Mouse (Mus musculus) layer of hippocampus, adult 11-12 months (tissue): ENCODE data around the gene Pla2g4d.

ENCODE experiments used
- DNase-seq: peaks from one replicate; pipeline ENCODE4 v3.0.0; 2022; ENCODE audit warnings: low spot score

Pla2g4d gene

GRCm38 (mm10) chr2:120288995-120289394 lies at the start of gene Pla2g4d:
TSS of gene Pla2g4d (minus strand) at chr2:120289197.
- no peak for DNase-seq

GRCm38 (mm10) chr2:120337886-120338285 lies 48.9 kb upstream of the Pla2g4d start:
- no peak for DNase-seq

- no peak for DNase-seq
Measured at GRCm38 (mm10) chr2:120331575-120331974, 42.6 kb upstream of the Pla2g4d start.

DNA sequence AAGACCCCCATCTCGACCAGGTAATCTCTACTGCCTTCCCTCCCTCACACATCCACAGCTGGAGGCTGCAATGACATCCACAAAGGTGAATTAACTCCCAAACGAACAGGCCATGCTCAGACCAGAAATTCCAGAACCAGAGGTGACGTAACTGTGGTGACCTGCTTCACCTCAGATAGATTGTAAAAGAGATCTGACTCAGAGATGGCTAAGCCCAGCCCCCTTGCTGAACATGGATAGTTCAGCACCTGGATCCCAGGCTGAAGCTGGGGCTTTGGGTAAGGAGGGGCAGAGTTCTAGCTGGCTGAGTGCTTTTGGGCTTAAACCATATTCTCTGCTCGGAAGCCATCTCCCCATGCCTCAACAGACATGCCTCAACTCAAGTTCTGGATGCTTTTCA lies 26.1 kb upstream of the Pla2g4d start:
- DNase-seq = no peak

- DNase-seq = no peak
Measured at GRCm38 (mm10) chr2:120314487-120314886, 25.5 kb upstream of the Pla2g4d start.

GRCm38 (mm10) chr2:120313976-120314375 lies 25.0 kb upstream of the Pla2g4d start, which contains the start of gene Pla2g4f:
TSS of gene Pla2g4f (minus strand) at chr2:120314165.
- no peak for DNase-seq

- no peak for DNase-seq
Measured at GRCm38 (mm10) chr2:120312276-120312825, 23.4 kb upstream of the Pla2g4d start.

DNA sequence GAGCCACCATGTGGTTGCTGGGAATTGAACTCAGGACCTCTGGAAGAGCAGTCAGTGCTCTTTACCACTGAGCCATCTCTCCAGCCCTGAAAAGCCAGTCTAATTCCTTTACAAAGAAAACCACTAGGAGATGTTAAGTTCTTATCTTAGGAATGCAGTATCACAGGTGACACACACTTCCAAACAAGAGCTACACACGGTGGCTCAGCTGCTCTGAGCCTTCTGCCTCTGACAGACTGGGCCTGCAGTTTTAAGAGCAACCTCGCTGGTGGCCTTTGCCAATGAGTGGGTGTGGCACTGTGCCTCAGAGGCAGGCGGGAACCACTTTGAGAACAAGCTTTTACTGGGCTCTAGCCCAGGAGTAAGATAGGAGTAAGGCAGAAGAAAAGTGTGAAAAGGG lies 15.1 kb upstream of the Pla2g4d start:
- no peak for DNase-seq

DNA sequence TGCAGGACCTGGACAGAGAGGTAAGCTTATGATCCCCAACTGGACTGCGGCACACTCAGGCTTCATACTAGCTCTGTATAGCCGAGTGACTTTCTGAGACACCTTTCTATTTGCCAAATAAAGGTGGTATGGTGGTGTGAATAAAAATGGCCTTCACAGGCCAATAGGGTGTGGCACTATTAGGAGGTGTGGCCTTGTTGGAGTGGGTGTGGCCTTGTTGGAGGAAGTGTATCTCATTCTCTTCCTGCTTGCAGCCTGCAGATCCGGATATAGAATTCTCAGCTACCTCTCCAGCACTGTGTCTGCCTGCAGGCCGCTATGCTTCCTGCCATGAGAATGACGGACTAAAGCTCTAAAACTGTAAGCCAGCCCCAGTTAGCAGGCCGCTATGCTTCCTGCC lies 12.1 kb upstream of the Pla2g4d start:
- DNase-seq = no peak

- no peak for DNase-seq
Measured at GRCm38 (mm10) chr2:120299866-120300265, 10.9 kb upstream of the Pla2g4d start.

- DNase-seq = no peak
Measured at GRCm38 (mm10) chr2:120296160-120296559, 7.2 kb upstream of the Pla2g4d start.

- no peak for DNase-seq
Measured at GRCm38 (mm10) chr2:120291471-120292078, 2.6 kb upstream of the Pla2g4d start.

GRCm38 (mm10) chr2:120288401-120288800 lies 596 bp downstream of the Pla2g4d start:
- no peak for DNase-seq

- no peak for DNase-seq
Measured at GRCm38 (mm10) chr2:120285639-120286038, 3.4 kb downstream of the Pla2g4d start.

- DNase-seq = no peak
Measured at GRCm38 (mm10) chr2:120284705-120285104, 4.3 kb downstream of the Pla2g4d start.

DNA sequence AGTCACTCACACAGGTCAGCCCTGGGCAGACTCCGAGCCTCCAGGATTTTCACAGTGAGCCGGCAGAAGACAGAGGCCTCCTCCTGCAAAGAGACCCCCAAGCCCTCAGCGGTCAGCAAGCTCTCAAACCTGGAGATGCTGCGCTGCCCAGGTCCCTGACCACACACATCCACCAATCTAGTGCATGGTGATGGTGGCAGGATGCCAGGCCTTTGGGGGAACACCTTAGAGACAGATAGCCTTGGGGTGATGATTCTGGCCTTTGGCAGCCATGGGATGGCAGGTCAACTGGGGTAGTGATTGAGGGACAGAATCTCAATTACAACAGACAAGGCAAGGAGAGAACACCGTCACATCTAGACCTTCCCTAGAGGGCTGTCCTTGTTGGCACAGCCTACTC lies 4.9 kb downstream of the Pla2g4d start:
- no peak for DNase-seq

- no peak for DNase-seq
Measured at GRCm38 (mm10) chr2:120283550-120283949, 5.4 kb downstream of the Pla2g4d start.

DNA sequence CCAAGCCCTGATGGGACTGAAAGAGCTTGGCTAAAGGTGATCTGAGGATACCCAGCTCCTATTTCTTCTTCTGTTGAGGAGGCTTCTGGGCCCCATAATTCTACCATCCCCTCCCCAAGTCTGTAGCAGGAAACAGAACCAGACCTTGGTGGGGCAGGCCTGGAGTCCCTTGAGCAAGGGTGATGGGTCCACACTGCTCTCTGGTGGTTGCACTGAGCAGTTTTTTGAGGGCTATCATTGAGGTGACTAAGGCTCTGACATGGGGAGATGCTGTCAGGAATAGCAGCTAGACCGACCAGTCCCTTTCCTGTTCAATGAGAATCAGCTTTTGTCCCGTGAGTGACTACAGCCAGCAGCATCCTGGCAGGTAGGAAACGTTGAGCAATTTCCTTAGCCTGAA lies 7.8 kb downstream of the Pla2g4d start:
- DNase-seq = no peak

GRCm38 (mm10) chr2:120279961-120280360 lies 9.0 kb downstream of the Pla2g4d start:
- DNase-seq = peak; percentile 70

GRCm38 (mm10) chr2:120276951-120277350 lies 12.0 kb downstream of the Pla2g4d start:
- DNase-seq = no peak

- no peak for DNase-seq
Measured at GRCm38 (mm10) chr2:120268635-120269034, 20.4 kb downstream of the Pla2g4d start.

DNA sequence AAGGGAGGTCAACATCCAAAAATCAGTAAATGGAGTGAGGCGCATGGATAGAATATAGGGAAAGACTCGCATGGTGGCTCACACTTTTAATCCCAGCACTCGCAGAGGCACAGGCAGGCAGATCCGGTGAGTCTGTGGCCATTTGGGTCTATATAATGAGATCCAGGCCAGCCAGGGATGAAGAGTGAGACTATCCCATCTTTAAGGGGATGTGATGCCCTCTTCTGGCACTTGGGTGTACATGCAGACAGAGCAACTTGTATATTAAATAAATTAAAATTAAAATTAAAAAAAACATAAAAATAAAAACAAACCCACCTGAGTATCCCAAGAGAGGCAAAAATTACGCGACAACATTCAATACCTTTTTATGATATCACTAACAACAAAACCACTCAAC lies 23.5 kb downstream of the Pla2g4d start:
- DNase-seq = no peak

GRCm38 (mm10) chr2:120264858-120265257 lies 24.1 kb downstream of the Pla2g4d start:
- no peak for DNase-seq

GRCm38 (mm10) chr2:120262876-120263275 lies 26.1 kb downstream of the Pla2g4d start:
- DNase-seq = no peak
